Mouse (Mus musculus) olfactory bulb, adult 2 months (tissue): Measurements from ENCODE around the gene Grm5.

Source experiments
- CTCF ChIP-seq: fragments of 200-500 bp; IDR thresholded peaks from 2 replicates; pipeline ENCODE4 v1.5.1; 2012; ENCODE audit warnings: low read depth, mild to moderate bottlenecking, low read length, moderate library complexity; ENCODE audit not compliant: insufficient read depth
- POLR2A ChIP-seq: fragments of 200-500 bp; IDR thresholded peaks from 2 replicates; pipeline ENCODE4 v1.6.1; 2012; ENCODE audit warnings: mild to moderate bottlenecking, low read depth, low read length, moderate library complexity; ENCODE audit not compliant: insufficient read depth

DNA sequence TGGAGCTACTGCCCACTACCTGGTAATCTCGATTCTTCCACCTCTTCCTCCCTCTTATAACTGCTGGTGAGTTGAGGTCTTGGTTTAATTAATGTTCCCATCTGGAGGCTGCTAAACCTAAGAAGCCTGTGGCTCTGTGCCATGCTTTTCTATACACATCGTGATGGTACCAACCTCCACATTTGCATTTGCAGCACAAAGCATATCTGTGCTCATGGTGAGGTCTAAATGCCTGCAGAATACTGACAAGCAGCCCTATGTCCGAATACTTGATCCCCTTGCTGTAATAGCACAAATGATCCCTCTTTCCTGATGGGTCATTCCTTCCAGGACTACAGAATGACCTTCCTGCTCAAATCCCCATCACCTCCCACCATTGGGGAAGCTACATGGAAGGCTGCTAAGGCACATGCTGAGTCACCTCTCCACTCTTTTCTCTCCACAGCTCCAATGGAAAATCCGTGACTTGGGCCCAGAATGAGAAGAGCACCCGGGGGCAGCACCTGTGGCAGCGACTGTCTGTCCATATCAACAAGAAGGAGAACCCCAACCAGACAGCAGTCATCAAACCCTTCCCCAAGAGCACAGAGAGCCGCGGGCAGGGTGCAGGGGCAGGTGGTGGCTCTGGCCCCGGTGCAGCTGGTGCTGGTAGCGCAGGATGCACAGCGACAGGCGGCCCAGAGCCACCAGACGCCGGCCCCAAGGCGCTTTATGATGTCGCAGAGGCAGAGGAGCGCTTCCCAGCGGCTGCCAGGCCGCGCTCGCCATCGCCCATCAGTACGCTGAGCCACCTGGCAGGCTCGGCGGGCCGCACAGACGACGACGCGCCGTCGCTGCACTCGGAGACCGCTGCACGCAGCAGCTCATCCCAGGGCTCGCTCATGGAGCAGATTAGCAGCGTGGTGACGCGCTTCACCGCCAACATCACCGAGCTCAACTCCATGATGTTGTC is 545.8 kb downstream of the Grm5 start:
- no peak for TF ChIP-seq CTCF
- TF ChIP-seq POLR2A: no peak
